Mouse (Mus musculus) brain, embryonic 14.5 days (tissue): ENCODE measurements at regions not wholly inside any gene's neighbourhood (a gene's known extent, or its start where the extent isn't known, plus 50 kb on each side); places are given as distances from the start of the nearest gene placed in this dataset.

Source experiments
- CTCF ChIP-seq: fragments of 200-500 bp; IDR thresholded peaks from 2 replicates; pipeline ENCODE4 v1.5.1; 2012; ENCODE audit warnings: inconsistent platforms, mild to moderate bottlenecking, moderate library complexity, borderline replicate concordance; ENCODE audit not compliant: insufficient read depth, insufficient read length; ENCODE audit errors: extremely low read depth
- POLR2A ChIP-seq: fragments of 200-500 bp; IDR thresholded peaks from 2 replicates; pipeline ENCODE4 v1.6.1; 2012; ENCODE audit warnings: mild to moderate bottlenecking, inconsistent platforms, borderline replicate concordance; ENCODE audit not compliant: poor library complexity, insufficient read depth, insufficient read length, severe bottlenecking; ENCODE audit errors: extremely low read depth

DNA sequence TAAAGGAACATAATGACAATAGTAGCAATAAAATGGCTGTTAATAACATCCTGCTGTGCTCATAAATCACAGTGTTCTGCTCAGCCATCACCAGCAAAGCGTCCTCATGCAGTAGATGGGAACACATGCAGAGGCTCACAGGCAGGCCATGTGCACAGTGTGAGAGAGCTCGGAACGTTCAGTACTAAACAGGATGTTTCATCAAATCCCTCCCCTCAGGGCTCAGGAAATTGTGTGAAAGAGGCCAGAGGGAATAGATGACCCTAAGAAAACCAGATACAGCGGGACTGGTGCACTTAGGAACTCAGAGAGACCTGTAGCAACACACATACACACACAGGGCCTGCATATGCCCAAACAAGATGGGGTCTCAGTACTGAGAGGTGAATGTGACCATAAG is 256.1 kb upstream of the Zpld1 start:
- TF ChIP-seq POLR2A, result no peak
- TF ChIP-seq CTCF, result no peak
